Mouse (Mus musculus) ES-CJ7 (cell line): ENCODE results near the gene Paxip1.

ENCODE experiments used
- DNase-seq: peaks from one replicate; pipeline ENCODE4 v3.0.0; 2011; ENCODE audit warnings: low read depth, low spot score

Gene Paxip1

GRCm38 (mm10) chr5:27730666-27731065 is 60.8 kb downstream of the Paxip1 start:
- no peak for DNase-seq

- DNase-seq = peak; percentile 14
Measured at GRCm38 (mm10) chr5:27724460-27724859, 67.0 kb downstream of the Paxip1 start.

GRCm38 (mm10) chr5:27719311-27719710 is 72.2 kb downstream of the Paxip1 start:
- DNase-seq = no peak

GRCm38 (mm10) chr5:27717301-27717700 is 74.2 kb downstream of the Paxip1 start:
- no peak for DNase-seq

GRCm38 (mm10) chr5:27716026-27716425 is 75.5 kb downstream of the Paxip1 start:
- DNase-seq = no peak

GRCm38 (mm10) chr5:27714356-27714755 is 77.1 kb downstream of the Paxip1 start:
- DNase-seq = no peak

GRCm38 (mm10) chr5:27711461-27712192 is 79.9 kb downstream of the Paxip1 start:
- no peak for DNase-seq

GRCm38 (mm10) chr5:27708209-27708608 is 83.3 kb downstream of the Paxip1 start:
- DNase-seq = peak; percentile 60

- DNase-seq = no peak
Measured at GRCm38 (mm10) chr5:27707283-27707682, 84.2 kb downstream of the Paxip1 start.

GRCm38 (mm10) chr5:27706551-27706950 is 84.9 kb downstream of the Paxip1 start:
- no peak for DNase-seq

- no peak for DNase-seq
Measured at GRCm38 (mm10) chr5:27705020-27705419, 86.5 kb downstream of the Paxip1 start.

GRCm38 (mm10) chr5:27702482-27702881 is 89.0 kb downstream of the Paxip1 start:
- DNase-seq = no peak
